Mouse (Mus musculus) c-Kit-positive CD71-positive TER-119-positive erythroid progenitor cells, embryonic 14.5 days (primary cell): ENCODE data around the gene Chd8.

ENCODE experiments used
- DNase-seq: peaks from one replicate; pipeline ENCODE4 v3.0.0-alpha.2; 2013; ENCODE audit warnings: low spot score

Gene Chd8

DNA sequence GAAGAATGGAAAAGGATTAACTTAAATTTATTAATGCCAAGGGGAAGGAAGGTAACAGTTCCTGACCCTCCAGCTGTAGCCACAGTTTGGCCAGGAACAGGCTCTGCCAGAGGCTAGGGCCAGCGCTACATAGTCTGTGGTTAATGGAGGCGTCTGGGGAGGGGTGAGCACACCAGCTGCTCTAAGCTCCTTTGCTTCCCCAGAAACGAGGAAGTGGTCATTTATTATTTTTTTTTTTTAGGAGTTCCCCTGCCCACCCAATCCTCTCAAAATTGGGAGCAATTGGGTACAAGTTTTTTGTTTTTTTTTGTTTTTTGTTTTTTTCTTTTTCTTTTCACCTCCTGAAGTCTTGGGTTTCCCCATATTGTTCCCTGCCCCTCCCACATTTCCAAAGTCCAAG is 59.4 kb downstream of the Chd8 start:
- peak; percentile 31 for DNase-seq

DNA sequence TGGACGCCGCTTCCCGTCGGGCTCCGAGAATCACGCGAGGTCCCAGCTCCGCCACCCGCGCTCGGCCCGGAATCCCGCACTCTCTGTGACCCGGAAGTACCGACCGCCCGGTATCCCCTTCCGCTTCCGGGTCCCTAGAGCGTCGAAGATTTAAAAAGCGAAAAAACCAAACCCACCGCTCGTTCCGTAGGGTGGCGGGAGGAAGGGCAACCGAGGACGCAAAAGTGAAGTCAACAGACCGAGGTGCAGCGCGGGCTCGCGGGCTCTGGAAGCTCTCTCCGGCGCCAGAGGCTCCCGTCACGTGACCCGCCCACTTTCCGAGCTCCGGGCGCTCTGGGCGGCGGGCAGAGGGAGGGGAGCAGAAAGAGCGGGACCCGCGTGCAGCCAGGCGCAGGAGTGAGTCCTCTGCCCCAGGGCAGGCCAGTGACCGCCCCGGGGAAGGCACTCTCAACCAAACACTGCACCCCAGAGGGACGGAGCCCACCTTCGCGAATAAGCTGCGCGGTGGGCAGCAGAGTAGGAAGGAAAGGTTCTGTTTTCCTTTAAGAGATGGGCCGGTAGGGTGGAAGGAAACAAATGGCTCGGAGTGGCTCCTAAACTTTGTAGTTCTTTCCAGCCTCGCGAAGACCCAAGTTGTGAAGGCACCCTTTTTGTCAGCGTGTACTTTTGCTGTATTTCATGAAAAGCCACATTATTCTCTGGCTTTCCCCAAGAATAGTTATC is 60.3 kb downstream of the Chd8 start, which contains the start of gene Supt16:
Supt16 (minus strand) TSS at position 261 of the 723 bp plus-strand sequence.
- peak; percentile 77 for DNase-seq

DNA sequence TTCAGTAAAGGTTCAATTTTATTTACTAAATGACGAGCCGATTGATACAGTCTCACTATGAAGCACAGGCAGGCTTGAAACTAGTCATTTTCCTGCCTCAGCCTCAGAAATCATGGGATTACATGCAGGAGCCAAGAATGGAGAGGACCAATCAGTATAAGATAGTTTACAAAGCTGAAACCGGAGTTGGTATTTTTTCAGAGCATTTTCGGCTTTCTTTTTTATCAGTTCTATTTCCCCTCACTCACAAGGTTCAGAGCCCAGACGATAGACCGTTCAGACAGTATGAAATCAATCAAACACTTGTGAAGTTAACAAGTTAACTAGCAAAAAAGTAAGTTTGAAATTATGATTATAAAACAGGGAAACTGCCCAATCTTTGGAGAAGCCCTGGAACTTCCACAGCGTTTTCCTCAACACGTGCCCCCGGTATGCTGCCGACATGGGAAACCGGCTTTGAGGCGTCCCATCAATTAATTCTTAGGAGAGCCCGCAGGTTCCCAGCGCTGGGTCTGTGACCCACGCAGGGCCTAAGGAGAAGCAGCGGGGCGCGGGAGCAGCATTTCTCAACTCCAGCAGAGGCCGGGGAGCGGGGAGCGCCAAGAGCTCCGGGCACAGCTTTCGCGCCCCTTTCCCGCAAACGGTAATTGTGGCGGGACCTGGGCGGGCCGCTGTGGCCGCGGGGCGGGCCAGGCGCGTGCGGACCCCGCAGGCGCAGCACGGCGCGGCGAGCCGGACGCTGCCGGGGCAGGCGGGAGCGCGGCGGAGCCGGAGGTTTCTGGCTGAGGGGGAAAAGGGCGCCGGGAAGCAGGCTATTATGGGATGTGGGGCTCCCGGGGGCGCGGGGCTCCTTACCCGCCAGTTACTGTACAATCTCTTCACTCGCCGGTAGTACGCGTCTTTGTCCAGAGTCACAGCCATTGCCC is 61.1 kb downstream of the Chd8 start:
- peak; percentile 29 for DNase-seq

DNA sequence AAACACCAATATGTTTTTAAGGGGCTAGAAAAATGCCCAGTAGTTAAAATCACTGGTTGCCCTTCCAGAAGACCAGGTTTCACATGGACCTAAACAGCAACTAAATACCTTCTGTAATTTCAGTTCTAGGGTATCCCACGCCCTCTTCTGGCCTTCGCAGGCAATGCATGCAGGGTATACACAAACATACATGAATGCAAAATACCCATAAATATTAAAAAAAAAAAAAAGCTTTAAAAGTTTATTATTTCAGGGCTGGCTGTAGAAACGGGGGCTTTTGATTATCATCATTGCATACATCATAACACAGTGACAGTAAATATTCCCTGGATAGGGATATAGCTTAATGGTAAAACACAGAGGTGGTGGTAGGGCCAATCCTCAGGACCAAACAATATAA is 61.9 kb downstream of the Chd8 start:
- DNase-seq, result peak; percentile 76

DNA sequence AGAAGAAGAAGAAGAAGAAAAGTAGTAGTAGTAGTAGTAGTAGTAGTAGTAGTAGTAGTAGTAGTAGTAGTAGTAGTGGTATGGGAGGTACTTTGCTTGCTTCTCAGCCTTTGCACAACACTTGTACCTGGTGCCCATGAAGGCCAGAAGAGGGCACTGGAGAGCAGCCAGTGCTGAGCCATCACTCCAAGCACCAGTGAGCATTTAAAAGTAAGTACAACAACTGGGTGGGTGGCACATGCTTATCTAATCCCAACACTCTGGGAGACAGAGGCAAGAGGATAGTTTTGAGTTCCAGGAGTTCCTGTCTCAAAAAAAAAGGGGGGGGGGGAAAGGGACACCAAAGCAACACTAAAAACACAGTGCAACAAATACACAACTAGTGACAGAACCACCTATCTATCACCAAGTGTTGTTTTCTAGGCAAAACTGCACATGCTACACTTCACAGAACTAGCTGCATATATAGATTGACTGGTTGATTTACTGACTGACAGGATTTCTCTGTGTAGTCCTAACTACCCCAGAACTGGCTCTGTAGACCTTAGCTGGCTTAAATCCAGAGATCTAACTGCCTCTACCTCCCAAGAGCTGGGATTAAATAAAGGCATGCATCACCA is 66.7 kb downstream of the Chd8 start:
- DNase-seq, result peak; percentile 88

DNA sequence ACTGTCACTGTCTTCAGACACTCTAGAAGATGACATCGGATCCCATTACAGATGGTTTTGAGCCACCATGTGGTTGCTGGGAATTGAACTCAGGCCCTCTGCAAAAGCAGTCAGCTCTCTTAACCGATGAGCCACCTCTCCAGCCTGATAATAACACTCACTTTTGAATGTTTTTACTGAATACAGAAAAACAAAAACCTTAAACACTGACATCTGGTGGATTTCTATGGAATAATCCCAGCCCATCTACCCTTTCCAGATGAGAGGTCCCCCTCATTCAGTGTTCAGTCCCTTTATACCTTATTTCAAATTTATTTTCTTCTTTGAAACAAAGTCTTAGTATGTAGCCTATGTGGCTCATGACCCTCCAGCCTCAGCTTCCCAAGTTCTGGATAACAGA is 68.1 kb downstream of the Chd8 start:
- DNase-seq, result no peak

DNA sequence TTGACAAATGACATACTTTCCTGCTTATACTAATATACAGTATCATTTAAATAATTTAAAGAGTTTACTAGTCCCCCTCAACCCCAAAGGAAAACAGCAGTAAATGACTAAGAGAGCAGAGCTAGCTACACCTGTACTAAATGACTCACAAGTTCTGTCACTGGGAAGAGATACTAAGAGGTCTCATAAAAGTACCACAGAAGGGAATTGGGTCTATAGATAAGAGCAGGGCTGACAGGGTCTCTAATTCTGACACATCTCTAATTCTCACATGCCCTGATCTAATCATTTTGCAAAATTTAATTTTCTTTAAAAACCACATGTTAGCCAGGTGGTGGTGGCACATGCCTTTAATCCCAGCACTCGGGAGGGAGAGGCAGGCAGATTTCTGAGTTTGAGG is 68.8 kb downstream of the Chd8 start:
- no peak for DNase-seq

DNA sequence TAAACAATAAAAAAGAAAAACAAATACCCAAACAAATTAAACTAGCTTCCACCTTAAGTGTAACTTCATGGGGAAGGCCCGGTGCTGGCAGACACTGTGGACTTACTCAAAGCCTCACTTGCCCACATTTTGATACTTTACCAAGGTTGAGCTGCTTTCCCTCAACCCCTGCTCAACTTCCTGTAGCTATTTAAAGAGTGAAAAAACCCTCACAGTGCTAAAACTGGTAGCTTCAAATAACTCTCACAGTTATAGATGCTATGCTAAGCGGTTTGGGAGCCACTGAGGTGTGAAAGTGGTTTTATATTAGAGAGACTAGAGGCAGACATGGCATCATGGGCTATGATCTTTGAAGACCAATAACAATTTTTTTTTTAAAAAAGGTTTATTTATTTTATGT is 91.0 kb downstream of the Chd8 start:
- no peak for DNase-seq

DNA sequence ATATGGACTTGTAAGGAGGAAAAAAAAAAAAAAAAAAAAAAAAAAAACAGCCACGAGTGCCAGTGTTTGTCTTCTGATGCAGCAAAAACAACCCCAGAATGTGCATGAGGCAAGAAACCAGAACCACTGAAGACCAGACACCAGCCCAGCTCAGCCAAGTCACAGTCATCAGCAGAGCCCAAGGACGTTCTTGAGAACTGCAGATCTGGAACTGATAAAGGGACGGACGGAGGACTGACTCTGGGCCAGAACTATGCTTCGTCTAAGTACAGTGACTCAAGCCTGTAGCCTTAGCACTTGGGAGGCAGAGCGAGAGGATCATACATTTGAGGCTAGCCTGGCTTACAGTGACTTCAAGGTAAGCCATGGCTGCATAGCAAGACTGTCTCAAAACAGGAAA is 96.7 kb downstream of the Chd8 start:
- no peak for DNase-seq

DNA sequence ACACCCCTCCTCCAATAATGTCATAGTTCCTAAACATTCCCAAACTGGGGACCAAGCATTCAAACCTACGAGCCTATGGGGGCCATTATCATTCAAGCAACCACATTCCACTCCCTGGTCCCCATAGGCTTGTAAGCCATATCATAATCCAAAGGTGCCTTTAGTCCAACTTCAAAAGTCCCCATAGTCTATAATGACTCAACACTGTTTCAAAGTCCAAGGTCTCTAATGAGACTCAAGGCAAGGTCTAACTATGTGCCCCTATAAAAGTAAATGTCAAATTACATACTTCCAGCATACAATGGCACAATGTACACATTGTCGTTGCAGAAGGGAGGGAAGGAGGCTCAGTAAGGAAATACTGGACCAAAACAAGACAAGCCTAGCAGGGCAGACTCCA is 102.6 kb downstream of the Chd8 start:
- no peak for DNase-seq

DNA sequence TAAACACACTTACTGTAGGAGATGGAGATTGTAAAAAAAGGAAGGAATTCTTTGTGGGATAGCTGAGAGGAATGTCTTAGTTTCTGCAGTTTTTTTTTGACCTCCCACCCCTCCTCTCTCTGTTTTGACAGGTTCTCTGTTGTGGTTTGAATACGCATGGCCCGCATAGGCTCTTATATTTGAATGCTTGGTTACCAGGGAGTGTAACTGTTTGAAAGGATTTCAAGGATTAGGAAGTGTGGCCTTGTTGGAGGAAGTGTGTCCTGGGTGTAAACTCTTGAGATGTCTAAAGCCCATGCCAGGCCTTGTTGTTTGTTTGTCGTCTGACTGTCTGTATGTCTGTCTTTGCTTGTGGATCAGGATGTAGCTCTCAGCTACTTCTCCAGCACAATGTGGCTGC is 105.0 kb downstream of the Chd8 start:
- DNase-seq, result no peak

DNA sequence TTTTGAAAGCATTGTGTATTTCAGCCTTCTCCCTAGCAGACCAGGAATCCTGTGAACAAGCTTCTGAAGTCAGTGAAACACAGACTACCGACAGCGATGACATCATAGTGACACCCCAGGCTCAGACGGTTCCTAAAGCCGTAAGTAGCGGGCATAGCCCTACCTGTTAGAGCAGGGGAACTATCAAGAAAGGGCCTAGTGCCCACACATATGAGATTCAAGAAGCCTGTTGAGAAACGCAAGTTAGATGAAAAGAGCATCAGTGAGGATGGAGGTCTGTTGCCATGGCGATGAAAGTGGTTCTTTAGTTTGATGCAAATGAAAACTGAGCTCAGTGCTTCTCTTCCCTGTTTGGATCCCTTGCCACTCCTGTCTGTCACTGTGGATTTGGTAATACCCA is 105.4 kb downstream of the Chd8 start:
- no peak for DNase-seq

DNA sequence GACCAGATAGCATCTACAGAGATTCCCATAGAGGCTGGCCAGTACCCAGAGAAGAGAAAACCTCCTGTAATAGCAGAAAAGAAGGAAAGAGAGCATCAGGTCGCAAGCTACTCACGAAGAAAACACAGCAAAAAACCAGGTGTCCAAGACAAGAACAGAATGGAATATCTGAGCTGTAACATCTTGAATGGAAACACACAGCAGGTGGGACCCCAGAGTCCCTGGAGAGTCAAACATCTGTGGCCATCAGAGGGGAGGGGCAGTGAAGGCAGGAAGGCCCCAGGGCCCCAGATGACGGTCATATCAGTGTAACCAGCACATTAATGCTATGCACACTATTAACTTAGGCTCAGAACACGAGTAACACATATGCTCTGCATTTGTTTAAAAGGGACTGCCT is 107.7 kb downstream of the Chd8 start:
- DNase-seq, result no peak
